Mouse (Mus musculus) megakaryocyte progenitor cell, adult 5-6 weeks (primary cell): ENCODE measurements around the gene Tufm. TPM values are rescaled to one million over a fixed set of nuclear protein-coding genes. Genes with fewer than 3 reads are reported as not detected.

Experiments
- ATAC-seq: replicated peaks from 2 replicates; pipeline ENCODE4 v1.8.0; 2016; ENCODE audit warnings: mild to moderate bottlenecking, moderate TSS enrichment, inconsistent platforms; ENCODE audit not compliant: poor library complexity
- total RNA-seq, 2 experiments: library from RNA; stranded (forward) in 1 of 2; stranded (reverse) in 1 of 2; fragments of 157-497, 149-512 nt in 1 of 2; fragments of 200-1000 nt in 1 of 2; gene quantifications; 2 replicates each; pipeline versions ENCODE4 v1.2.3 to v1.2.4; 2015 to 2017

Tufm gene
- total RNA-seq (2015) (89.9 and 97.9 TPM in 2 replicates), total RNA-seq (2017) (85.6 and 89.2 TPM in 2 replicates)

GRCm38 (mm10) chr7:126487052-126487483 is at the start of gene Tufm:
Gene Tufm, plus strand, starts transcription at chr7:126487361.
- peak; percentile 83 for ATAC-seq

- ATAC-seq: no peak
Measured at GRCm38 (mm10) chr7:126440134-126440533, 47.0 kb upstream of the Tufm start.

- ATAC-seq: no peak
Measured at GRCm38 (mm10) chr7:126443997-126444396, 43.2 kb upstream of the Tufm start.

- ATAC-seq: no peak
Measured at GRCm38 (mm10) chr7:126444536-126444935, 42.6 kb upstream of the Tufm start.

GRCm38 (mm10) chr7:126445104-126445815 is 41.9 kb upstream of the Tufm start:
- ATAC-seq: no peak

GRCm38 (mm10) chr7:126446217-126446616 is 40.9 kb upstream of the Tufm start:
- ATAC-seq: no peak

- peak; percentile 59 for ATAC-seq
Measured at GRCm38 (mm10) chr7:126448481-126448880, 38.7 kb upstream of the Tufm start.

- ATAC-seq: no peak
Measured at GRCm38 (mm10) chr7:126449991-126450390, 37.2 kb upstream of the Tufm start.

- no peak for ATAC-seq
Measured at GRCm38 (mm10) chr7:126450641-126451040, 36.5 kb upstream of the Tufm start.

- ATAC-seq: no peak
Measured at GRCm38 (mm10) chr7:126452244-126452643, 34.9 kb upstream of the Tufm start.

GRCm38 (mm10) chr7:126453861-126454260 is 33.3 kb upstream of the Tufm start:
- ATAC-seq: no peak

GRCm38 (mm10) chr7:126455242-126455641 is 31.9 kb upstream of the Tufm start:
- no peak for ATAC-seq

- peak; percentile 83 for ATAC-seq
Measured at GRCm38 (mm10) chr7:126456382-126457266, 30.5 kb upstream of the Tufm start.

- no peak for ATAC-seq
Measured at GRCm38 (mm10) chr7:126458225-126458624, 28.9 kb upstream of the Tufm start.

- no peak for ATAC-seq
Measured at GRCm38 (mm10) chr7:126458844-126459618, 28.1 kb upstream of the Tufm start.

- no peak for ATAC-seq
Measured at GRCm38 (mm10) chr7:126460623-126461399, 26.4 kb upstream of the Tufm start.

- ATAC-seq: no peak
Measured at GRCm38 (mm10) chr7:126461626-126462025, 25.5 kb upstream of the Tufm start.

GRCm38 (mm10) chr7:126463004-126463403 is 24.2 kb upstream of the Tufm start, which contains the start of gene Atp2a1:
Gene Atp2a1, minus strand, starts transcription at chr7:126463108.
- no peak for ATAC-seq

GRCm38 (mm10) chr7:126463547-126463946 is 23.6 kb upstream of the Tufm start:
- no peak for ATAC-seq

GRCm38 (mm10) chr7:126464121-126464520 is 23.0 kb upstream of the Tufm start:
- peak; percentile 78 for ATAC-seq
